Mouse (Mus musculus): ENCODE measurements around the gene Mylk3.

The Mylk3 gene

DNA sequence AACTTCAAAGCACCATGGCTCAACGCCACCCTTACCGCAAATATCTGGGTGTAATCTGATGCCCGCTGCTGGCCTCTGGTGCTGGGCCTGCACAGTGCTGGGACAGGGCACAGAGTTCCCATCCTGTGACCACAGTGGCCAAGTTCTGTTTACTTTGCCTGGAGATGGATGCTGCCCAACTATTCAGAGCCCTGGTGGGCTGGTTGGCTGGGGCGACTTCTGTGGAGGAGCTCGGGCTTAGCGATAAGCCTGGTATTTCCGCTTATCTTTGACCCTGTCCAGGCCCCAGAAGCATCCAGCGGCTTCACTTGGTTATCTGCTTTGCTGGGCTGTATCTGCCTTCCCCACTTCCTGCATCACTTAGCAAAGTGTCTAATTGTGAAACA lies 5.3 kb downstream of the Mylk3 start:
- DNase-seq (ENCODE audit: low spot score): no peak

DNA sequence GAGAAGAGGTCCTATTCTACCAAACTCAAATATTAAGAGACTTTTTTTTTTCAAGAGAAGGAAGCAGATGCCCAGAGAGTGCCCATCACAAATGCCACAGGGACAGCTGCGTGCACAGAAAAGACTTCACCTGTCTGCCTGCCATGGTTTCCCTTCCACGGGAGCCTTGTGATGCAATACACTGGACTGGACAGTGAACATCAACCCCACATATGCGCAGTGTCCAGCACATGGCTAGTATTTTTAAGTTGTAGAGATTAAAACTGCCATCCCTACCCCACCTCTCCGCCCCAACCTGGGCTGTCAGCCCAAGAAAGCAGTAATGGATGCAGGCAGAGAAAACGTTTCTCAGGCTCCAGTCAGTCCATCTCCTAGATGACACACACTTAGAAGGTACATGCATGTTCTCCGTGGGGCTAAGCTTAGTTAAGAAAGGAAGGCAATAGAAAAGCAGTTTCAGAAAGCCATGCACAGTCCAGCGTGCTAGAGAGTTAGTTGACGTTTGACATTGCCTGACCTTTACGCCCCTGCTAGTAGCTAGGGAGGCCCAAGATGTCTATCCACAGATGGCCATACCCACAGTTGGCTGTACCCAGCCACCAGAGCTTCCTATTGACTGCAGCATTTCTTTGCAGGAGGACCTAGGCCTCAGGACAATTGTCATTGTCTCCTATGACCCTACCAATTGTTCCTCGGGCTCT lies 5.9 kb downstream of the Mylk3 start:
- no peak for DNase-seq (ENCODE audit: low spot score)

- DNase-seq (ENCODE audit: low spot score): no peak
Measured at GRCm38 (mm10) chr8:85379142-85379781, 6.9 kb downstream of the Mylk3 start.

- DNase-seq (ENCODE audit: low spot score): no peak
Measured at GRCm38 (mm10) chr8:85376516-85376915, 9.6 kb downstream of the Mylk3 start.

GRCm38 (mm10) chr8:85374286-85374685 lies 11.9 kb downstream of the Mylk3 start:
- no peak for DNase-seq (ENCODE audit: low spot score)

GRCm38 (mm10) chr8:85373435-85374039 lies 12.6 kb downstream of the Mylk3 start:
- DNase-seq (ENCODE audit: low spot score): no peak

DNA sequence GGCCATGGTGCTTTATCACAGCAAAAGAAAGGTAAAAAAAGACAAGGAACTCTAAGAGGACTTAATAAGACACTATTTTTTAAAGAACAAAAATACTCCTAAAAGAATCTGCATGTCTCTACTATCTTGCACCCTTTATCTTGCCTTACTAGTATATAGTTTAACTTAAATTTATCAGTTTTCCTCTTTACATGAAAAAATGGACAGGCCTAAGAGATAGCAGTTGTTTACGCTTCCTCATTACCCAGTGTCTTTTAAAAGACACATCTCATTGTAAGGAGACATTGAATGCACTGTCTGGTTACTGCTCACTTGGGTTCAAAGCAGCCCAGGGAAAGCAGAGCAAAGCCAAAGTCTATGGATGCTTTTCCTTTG lies 13.7 kb downstream of the Mylk3 start:
- no peak for DNase-seq (ENCODE audit: low spot score)

DNA sequence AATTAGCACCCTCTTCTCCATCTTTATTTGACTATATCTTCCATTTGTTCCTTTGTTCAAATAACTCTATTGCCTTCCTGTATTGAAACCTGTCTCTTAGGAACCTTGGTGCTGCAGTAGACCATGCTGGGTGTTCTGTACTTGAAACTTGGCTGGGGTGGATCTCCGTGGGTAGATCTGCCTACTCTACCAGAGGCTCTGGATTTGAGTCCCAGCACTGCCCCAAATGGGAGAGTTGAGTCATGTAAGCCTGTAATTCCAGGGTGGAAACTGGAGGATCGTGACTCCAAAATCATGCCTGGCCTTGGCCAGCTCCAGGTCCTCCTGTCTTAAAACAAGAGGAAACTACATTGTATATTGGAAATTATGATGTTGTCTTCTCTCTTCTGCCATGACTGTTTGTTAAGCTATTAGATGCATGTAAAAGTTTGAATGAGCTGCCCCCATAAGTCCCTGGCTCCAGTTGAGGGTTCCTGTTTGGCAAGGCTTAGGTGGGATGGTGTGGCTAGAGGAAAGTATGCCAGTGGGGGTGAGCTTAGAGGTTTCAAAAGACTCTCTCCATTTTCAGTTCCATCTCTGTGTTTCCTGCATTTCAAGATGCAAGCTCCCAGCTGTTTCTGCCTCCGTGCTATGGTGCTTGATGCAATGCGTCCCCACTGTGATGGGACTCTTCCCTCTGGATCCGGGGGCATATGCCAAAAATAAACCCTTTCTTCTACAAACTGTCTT lies 14.2 kb downstream of the Mylk3 start:
- peak; percentile 11 for DNase-seq (ENCODE audit: low spot score)

DNA sequence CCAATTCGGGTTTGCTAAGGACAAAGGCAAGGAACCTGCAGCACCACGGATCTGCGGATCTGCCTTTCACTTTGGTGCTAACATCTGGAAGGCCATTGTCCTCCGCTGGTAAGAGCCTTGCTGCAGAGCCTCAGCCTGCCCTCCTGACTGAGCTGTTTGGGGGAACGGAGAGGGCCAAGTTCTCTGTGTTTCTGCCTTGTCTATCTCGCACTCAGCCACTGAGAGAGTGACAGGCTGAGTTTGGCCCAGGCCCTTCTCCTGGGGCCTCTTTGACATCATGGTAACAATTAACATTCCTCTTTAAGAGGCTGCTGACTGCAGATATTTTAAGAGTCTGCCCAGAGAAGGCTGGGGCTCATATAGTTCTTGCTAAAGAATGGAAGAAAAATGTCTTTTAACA lies 21.0 kb downstream of the Mylk3 start:
- DNase-seq (ENCODE audit: low spot score): no peak

DNA sequence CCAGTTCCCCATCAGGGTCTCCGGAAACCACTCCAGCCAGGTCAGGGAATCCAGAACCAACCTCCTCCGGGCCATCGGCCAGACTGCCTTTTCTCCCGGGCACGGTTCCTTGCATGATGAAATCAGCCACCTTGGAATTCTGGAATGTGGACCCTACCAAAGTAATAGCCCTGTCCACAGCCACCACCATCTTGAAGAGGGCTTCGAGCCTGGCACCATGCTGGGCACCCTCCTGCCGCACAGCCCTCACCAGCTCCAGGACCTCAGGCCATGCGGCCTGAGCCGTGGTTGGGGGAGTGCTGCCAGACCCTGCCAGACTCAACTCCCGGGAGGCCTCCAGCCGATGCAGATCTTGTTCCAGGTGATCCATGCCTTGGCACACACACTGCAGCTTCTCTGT lies 21.5 kb downstream of the Mylk3 start:
- no peak for DNase-seq (ENCODE audit: low spot score)

DNA sequence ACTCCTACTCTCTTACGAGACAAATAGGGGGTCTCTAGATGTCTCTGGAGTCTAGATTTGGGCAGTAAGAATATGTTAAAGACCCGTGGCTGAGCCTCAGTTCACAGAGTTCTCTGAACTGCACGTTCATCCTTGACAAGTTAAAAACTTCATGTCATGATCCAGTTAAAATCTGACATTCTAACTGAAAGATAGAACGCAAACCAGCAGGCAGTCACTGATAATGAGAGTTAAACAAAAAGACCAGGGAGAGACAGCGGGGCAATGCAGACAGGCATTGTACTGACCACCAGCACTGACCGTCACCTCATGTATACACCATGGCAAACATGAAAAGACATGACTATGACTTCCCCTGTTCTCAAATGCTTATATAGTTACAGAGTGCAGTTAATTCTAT lies 22.7 kb downstream of the Mylk3 start:
- no peak for DNase-seq (ENCODE audit: low spot score)

- DNase-seq (ENCODE audit: low spot score): no peak
Measured at GRCm38 (mm10) chr8:85362211-85362610, 23.9 kb downstream of the Mylk3 start.

DNA sequence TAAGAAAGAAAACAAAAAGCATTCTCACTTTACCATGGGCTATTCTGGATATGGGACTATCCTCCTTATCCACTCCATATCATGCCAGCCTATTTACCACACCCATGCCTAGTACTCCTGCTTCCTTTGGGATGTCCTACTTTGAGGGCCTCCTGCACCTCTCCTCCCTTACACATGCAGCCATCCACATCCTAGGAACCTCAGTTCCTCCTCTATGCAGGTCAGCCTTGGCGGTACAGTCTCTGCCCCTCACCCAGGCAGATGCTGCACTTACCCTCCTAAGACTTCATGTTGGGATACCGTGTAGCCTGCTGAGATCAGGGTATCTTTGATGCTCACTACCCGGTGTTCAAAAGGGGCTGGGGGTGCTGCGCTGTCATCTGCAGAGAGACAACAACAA lies 32.9 kb downstream of the Mylk3 start:
- DNase-seq (ENCODE audit: low spot score): no peak

- DNase-seq (ENCODE audit: low spot score): no peak
Measured at GRCm38 (mm10) chr8:85339871-85340573, 46.1 kb downstream of the Mylk3 start.

DNA sequence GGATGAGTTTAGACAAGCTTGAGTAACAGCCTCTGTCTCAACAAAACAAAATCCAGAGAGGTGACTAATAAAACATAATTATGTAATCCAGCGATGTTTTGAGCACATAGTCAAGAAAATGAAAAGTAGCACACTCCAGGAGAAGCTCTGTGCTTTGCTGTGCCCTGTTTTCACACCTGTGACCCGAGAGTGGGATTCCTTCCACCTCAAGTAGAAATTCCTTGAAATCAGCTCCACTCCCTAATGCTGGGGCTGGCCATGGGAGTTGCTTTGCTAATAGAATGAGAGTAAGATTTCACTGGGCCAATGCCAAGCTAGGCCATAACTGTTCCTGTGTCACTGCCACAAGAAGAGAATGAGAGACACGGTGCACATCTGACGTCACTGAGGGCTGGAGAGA lies 48.5 kb downstream of the Mylk3 start:
- DNase-seq (ENCODE audit: low spot score): no peak

- no peak for DNase-seq (ENCODE audit: low spot score)
Measured at GRCm38 (mm10) chr8:85336211-85336933, 49.8 kb downstream of the Mylk3 start.

- DNase-seq (ENCODE audit: low spot score): no peak
Measured at GRCm38 (mm10) chr8:85335105-85335504, 51.0 kb downstream of the Mylk3 start.

DNA sequence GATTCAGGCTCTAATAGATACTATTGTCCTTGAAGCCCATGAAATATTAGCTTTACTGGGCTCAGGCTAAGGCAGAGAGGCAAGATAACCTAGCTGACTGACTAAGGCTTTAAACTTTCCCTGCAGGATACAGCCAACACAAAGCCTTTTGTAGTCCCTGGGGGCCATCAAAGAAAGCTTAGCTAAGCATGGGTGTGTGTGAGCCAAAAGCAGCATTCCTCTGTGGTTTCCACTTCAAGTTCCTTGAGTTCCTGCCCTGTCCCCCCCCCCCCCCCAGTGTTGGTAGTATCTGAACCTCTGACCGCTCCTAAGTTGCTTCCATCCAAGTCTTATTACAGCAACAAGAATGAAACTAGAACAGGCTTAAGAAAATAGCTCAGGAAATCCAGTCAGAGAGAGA lies 56.6 kb downstream of the Mylk3 start:
- no peak for DNase-seq (ENCODE audit: low spot score)

DNA sequence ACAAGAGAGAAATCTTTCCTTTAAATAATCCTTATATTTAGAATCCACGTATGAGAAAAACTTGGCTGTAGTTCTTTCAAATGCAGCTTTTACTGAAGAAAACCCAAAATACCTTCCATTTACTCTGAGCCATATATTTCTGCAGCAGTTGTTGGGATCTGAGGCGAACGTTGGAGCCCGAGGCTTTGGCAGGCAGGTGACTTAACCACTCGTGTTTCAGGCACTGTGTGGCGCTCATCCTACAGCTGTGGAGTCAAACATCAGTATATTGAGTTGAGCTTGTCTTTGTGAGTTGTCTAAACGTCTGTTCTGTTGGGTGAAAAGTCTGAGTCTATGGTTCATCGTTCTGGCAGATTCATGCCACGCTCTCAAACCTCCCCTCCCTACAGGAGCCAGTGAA lies 59.1 kb downstream of the Mylk3 start:
- no peak for DNase-seq (ENCODE audit: low spot score)

- DNase-seq (ENCODE audit: low spot score): no peak
Measured at GRCm38 (mm10) chr8:85323084-85323483, 63.1 kb downstream of the Mylk3 start.

DNA sequence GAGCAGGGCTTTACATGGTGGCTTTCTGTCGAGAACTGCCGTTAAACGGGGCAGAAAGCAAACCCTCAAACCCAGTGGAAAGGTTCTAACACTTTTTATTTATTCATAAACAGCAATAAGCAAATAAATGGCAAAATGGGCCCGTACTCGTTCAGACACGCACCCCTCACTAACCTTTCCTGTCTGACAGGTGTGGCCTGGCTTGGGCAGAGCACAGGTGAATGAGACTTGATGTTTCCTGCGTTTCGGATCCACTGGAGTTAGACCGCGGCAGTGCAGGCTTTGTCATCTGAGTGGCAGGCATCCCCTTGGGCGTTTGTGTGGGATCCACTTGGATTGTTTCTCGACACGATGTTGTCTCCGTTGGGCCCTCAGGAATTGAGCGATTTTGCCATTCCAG lies 64.2 kb downstream of the Mylk3 start:
- no peak for DNase-seq (ENCODE audit: low spot score)

- DNase-seq (ENCODE audit: low spot score): no peak
Measured at GRCm38 (mm10) chr8:85318534-85318933, 67.6 kb downstream of the Mylk3 start.

Data from left cerebral cortex, adult 11 months (tissue).